Mouse (Mus musculus): ENCODE data around the gene Ctxn2.

The Ctxn2 gene

GRCm38 (mm10) chr2:125196771-125197170 is 60.3 kb downstream of the Ctxn2 start:
- DNase-seq (ENCODE audit: low spot score): no peak

Data from T-cell, adult 2 months (primary cell).